ENCODE assay signal across 8 mouse cellular contexts in the genomic region with DNA sequence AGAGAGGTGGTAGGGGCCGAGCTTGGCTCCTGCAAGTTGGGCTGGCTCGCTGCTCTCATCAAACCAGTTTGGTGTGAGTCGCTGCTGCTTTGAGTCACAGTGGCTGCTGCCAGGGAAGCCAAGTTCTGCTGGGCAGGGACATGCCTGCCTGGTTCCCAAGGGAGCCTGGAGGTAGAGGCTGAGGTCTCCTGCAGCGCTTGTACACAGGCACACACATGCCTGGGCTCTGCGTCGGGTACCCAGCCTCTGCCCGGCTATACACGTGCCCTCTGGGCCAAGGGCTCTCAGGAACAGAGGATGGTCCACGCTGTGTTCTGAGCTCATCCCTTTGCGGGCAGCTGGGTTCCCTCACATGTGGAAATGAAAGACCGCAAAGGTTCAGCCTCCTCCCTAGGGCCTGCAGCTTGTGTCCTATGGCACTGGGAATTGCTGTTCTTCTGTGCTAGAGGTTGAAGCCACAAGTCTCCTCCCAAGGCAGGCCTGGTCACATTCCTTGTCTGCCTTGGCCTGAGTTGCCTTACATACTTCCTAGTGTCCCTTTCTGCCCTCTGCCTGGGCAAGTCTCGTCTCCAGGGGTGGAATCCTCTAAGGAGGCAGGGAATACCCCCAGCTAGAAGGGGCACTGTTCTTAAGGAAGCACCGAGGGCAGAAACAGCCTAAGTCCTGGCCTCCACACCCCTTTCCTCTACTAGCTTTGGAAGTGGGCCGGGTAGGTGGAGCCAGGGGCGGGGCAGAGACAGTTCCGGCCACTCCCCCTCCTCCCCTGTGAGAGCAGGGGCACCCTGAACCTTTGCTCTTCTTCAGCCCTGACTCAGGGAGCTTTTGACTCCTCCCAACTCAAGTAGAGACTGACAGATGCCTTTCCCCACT. TPM values are rescaled to one million over a fixed set of nuclear protein-coding genes. Genes with fewer than 3 reads are reported as not detected.
DNase-seq lines count a peak whose midpoint lies in the region; ATAC-seq and TF ChIP-seq lines count a peak whose summit lies in the region.

No protein-coding gene starts in this region.

- no peak for ATAC-seq in forebrain, postnatal 0 days
- peak; percentile 45; the same call in 1 of the 2 replicates for ATAC-seq in kidney, embryonic 14.5 days (ENCODE audit: low FRiP score, low TSS enrichment)

- no peaks in the 10 kb centered on the region for H3K36me3 ChIP-seq in forebrain, embryonic 10.5 days (replicated peaks)
- H3K36me3 ChIP-seq in forebrain, postnatal 0 days (ENCODE audit: insufficient read depth): no peaks in the 10 kb centered on the region
- H3K36me3 ChIP-seq in kidney, embryonic 14.5 days (ENCODE audit: control insufficient read depth, insufficient read depth, low read length): no peaks in the 10 kb centered on the region

- H3K9ac ChIP-seq in forebrain, postnatal 0 days: no peak overlapping the region
- peak overlapping the region; percentile 31; the same call in 1 of the 2 replicates for H3K9ac ChIP-seq in kidney, embryonic 14.5 days (ENCODE audit: low read depth, low read length)

- peaks cover 30% of the 10 kb centered on the region for H3K4me1 ChIP-seq in forebrain, embryonic 10.5 days
- H3K4me1 ChIP-seq in forebrain, postnatal 0 days (ENCODE audit: insufficient read depth): 0 out of 2 replicates have a peak, but pooled peaks cover 5% of the 10 kb centered on the region
- H3K4me1 ChIP-seq in kidney, embryonic 14.5 days (ENCODE audit: control insufficient read depth, insufficient read depth, low read length): peaks cover 34% of the 10 kb centered on the region

- H3K9me3 ChIP-seq in forebrain, embryonic 10.5 days: no peaks in the 10 kb centered on the region
- no peaks in the 10 kb centered on the region for H3K9me3 ChIP-seq in forebrain, postnatal 0 days (ENCODE audit: low read length)
- H3K9me3 ChIP-seq in kidney, embryonic 14.5 days (ENCODE audit: control insufficient read depth, low read length): no peaks in the 10 kb centered on the region

- H3K27me3 ChIP-seq in forebrain, embryonic 10.5 days (ENCODE audit: poor library complexity, severe bottlenecking): peaks cover 89% of the 10 kb centered on the region
- peaks cover 31% of the 10 kb centered on the region for H3K27me3 ChIP-seq in forebrain, postnatal 0 days (ENCODE audit: insufficient read depth, low read length)
- H3K27me3 ChIP-seq in kidney, embryonic 14.5 days (ENCODE audit: control insufficient read depth, insufficient read depth, low read length): peaks cover 18% of the 10 kb centered on the region

- DNase-seq in forebrain, embryonic 10.5 days (ENCODE audit: extremely low spot score, low spot score): no peak
- no peak for DNase-seq in forebrain, postnatal 0 days
- peak; percentile 58 to 76 for DNase-seq in adrenal gland, adult 18-20 months (ENCODE audit: low spot score in 2 of 2)
- DNase-seq in heart, adult 11 months: peak; percentile 97
- DNase-seq in lung, postnatal 10 days: peak; percentile 89
- DNase-seq in thymus, postnatal 25 days: peak; percentile 91
- DNase-seq in cerebellum, adult 8-10 months: no peak

- no peak overlapping the region for H3K27ac ChIP-seq in forebrain, embryonic 10.5 days
- H3K27ac ChIP-seq in forebrain, postnatal 0 days (ENCODE audit: low read depth, low read length): no peak overlapping the region
- peak overlapping the region; percentile 42; the same call in 1 of the 2 replicates for H3K27ac ChIP-seq in kidney, embryonic 14.5 days (ENCODE audit: low read depth, low read length)

- peak overlapping the region; percentile 15; the same call in 1 of the 2 replicates for H3K4me3 ChIP-seq in forebrain, embryonic 10.5 days
- H3K4me3 ChIP-seq in forebrain, postnatal 0 days (ENCODE audit: low read depth, low read length): no peak overlapping the region
- no peak overlapping the region for H3K4me3 ChIP-seq in kidney, embryonic 14.5 days (ENCODE audit: low read length)

- H3K4me2 ChIP-seq in forebrain, postnatal 0 days (ENCODE audit: low read depth): no peak overlapping the region
- peak overlapping the region; percentile 21 for H3K4me2 ChIP-seq in kidney, embryonic 14.5 days (replicated peaks; ENCODE audit: low read depth, low read length)

- no peak for TF ChIP-seq CTCF in forebrain, postnatal 0 days (IDR thresholded peaks at IDR 0.05; ENCODE audit: low read depth)

- WGBS in forebrain, embryonic 10.5 days: 37% methylated on average over 16 of the region's 16 CpGs
- WGBS in forebrain, postnatal 0 days: 40% methylated on average over 16 of the region's 16 CpGs
- 34% methylated on average over 16 of the region's 16 CpGs for WGBS in kidney, embryonic 14.5 days

RNA-seq across cellular contexts. Expression of gene Plekhg6, which starts 2.8 kb away (rescaled TPM):
- polyA plus RNA-seq in forebrain, embryonic 10.5 days (2016; fragmentation: Nextera tagmentation; extraction: Ambion mirVana): 0.07 TPM in 2 replicates
- 0.15 and 1.00 TPM in 2 replicates for total RNA-seq in forebrain, postnatal 0 days (2014; rRNA removed)
- polyA plus RNA-seq in forebrain, postnatal 0 days (2015; fragmentation: Nextera tagmentation; extraction: Ambion mirVana): 0.16 TPM in 2 replicates
- total RNA-seq in adrenal gland, adult 18-20 months (2021): under 1 TPM in 1 of 2 experiments, not detected in 1; 0.13 TPM
- polyA plus RNA-seq in kidney, embryonic 14.5 days (2014; fragmentation: Nextera tagmentation; extraction: Ambion mirVana): 3.8 and 6.1 TPM in 2 replicates

RNA-seq across cellular contexts. Expression of gene Tnfrsf1a, which starts 28.7 kb away (rescaled TPM):
- 24.1 and 24.4 TPM in 2 replicates for polyA plus RNA-seq in forebrain, embryonic 10.5 days (2016; fragmentation: Nextera tagmentation; extraction: Ambion mirVana)
- 6.8 and 12.1 TPM in 2 replicates for total RNA-seq in forebrain, postnatal 0 days (2014; rRNA removed)
- polyA plus RNA-seq in forebrain, postnatal 0 days (2015; fragmentation: Nextera tagmentation; extraction: Ambion mirVana): 13.2 and 13.6 TPM in 2 replicates
- total RNA-seq in adrenal gland, adult 18-20 months (2021): 100 to 1,000 TPM; 185 to 291 TPM
- polyA plus RNA-seq in kidney, embryonic 14.5 days (2014; fragmentation: Nextera tagmentation; extraction: Ambion mirVana): 67.1 and 69.3 TPM in 2 replicates

RNA-seq across cellular contexts. Expression of gene Scnn1a, which starts 57.4 kb away (rescaled TPM):
- 0.20 and 0.30 TPM in 2 replicates for polyA plus RNA-seq in forebrain, embryonic 10.5 days (2016; fragmentation: Nextera tagmentation; extraction: Ambion mirVana)
- 0.67 and 1.2 TPM in 2 replicates for total RNA-seq in forebrain, postnatal 0 days (2014; rRNA removed)
- 1.0 and 1.5 TPM in 2 replicates for polyA plus RNA-seq in forebrain, postnatal 0 days (2015; fragmentation: Nextera tagmentation; extraction: Ambion mirVana)
- 1 to 10 TPM; 1.3 to 1.7 TPM for total RNA-seq in adrenal gland, adult 18-20 months (2021)
- polyA plus RNA-seq in kidney, embryonic 14.5 days (2014; fragmentation: Nextera tagmentation; extraction: Ambion mirVana): 2.5 and 3.3 TPM in 2 replicates

Comparison
In these comparisons a context has a peak if more than half of its experiments do, and no peak if none do; other contexts are left out.
1. DNase-seq: peak in adrenal gland, adult 18-20 months (2 of 2), heart, adult 11 months (single experiment), lung, postnatal 10 days (single experiment) and thymus, postnatal 25 days (single experiment); none in forebrain, embryonic 10.5 days (single experiment), forebrain, postnatal 0 days (single experiment) and cerebellum, adult 8-10 months (single experiment).